Mouse (Mus musculus): ENCODE measurements around the gene Zic2.

The Zic2 gene

DNA sequence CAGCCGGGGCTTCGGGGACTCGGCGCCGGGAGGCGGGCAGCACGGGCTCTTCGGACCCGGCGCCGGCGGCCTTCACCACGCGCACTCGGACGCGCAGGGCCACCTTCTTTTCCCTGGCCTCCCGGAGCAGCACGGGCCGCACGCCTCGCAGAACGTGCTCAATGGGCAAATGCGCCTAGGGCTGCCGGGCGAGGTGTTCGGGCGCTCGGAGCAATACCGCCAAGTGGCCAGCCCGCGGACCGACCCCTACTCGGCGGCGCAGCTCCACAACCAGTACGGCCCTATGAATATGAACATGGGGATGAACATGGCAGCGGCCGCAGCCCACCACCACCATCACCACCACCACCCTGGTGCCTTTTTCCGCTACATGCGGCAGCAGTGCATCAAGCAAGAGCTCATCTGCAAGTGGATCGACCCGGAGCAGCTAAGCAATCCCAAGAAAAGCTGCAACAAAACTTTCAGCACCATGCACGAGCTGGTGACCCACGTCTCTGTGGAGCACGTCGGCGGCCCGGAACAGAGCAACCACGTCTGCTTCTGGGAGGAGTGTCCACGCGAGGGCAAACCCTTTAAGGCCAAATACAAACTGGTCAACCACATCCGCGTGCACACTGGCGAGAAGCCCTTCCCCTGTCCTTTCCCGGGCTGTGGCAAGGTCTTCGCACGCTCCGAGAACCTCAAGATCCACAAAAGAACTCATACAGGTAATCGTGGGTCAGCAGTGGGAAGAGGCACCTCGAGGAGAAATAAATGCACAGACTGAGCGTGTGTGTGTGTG, 996 bp downstream of the Zic2 start:
- DNase-seq (ENCODE audit: extremely low spot score, low read depth, low spot score): no peak

- no peak for DNase-seq (ENCODE audit: extremely low spot score, low read depth, low spot score)
Measured at GRCm38 (mm10) chr14:122476822-122477215, 1.6 kb downstream of the Zic2 start.

DNA sequence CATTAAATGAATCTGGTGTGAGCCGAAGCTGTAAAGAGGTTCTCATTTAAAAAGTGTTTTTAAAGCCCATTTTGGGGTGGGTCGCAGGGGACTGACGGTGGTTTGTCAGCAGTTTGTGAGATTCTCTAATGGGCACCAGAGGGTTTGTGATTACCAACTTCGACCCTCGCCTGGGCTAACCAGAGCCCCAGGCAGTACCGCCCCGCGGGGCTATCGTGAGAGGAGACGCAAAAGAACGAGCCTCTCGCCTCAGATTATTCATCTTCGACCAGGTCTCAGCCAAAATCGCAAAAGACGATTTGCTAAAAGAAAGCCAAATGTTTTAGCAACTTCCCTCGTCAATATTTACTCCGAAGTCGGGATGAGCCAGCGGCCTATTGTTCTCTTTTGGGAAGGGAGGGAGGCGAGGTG, 2.0 kb downstream of the Zic2 start:
- no peak for DNase-seq (ENCODE audit: extremely low spot score, low read depth, low spot score)

DNA sequence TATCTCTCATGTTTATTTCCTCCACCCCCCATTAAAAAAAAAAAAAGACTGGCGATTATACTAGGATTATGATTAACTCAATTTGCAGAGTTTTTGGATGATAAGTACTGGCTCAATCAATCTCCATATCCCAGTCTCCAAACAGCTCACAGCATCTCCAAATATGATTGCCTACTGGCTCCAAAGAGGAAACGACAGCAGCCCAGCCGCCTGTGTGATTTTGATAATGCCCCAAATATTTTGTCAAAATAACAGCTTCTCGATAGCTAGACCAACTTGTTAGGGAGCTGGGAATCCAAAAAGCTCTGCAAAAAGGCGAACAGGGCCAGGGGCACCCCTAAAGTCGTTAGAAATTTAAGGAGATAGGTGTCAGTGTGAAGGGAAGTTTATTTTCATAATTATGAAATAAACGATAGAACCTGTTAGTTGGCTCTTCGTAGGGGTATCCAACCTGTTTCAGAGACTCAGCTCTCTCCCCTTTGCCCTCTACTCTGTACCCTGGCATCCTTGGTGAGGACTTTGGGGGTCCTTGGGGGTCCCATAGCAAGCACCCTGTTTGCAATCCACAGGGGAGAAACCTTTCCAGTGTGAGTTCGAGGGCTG, 2.8 kb downstream of the Zic2 start:
- no peak for DNase-seq (ENCODE audit: extremely low spot score, low read depth, low spot score)

DNA sequence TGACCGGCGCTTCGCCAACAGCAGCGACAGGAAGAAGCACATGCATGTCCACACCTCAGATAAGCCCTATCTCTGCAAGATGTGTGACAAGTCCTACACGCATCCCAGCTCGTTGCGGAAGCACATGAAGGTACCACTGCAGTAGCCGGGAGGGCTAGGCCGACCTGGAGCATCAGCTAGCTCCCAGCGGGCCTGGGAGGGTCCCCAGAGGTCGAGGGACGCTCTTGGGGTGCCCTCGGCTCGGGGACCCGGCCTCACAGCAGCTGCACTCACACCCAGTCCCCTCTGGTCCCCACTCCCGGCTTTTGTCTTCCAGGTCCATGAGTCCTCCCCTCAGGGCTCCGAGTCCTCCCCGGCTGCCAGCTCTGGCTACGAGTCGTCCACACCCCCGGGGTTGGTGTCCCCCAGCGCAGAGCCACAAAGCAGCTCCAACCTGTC, 3.4 kb downstream of the Zic2 start:
- DNase-seq (ENCODE audit: extremely low spot score, low read depth, low spot score): no peak

DNA sequence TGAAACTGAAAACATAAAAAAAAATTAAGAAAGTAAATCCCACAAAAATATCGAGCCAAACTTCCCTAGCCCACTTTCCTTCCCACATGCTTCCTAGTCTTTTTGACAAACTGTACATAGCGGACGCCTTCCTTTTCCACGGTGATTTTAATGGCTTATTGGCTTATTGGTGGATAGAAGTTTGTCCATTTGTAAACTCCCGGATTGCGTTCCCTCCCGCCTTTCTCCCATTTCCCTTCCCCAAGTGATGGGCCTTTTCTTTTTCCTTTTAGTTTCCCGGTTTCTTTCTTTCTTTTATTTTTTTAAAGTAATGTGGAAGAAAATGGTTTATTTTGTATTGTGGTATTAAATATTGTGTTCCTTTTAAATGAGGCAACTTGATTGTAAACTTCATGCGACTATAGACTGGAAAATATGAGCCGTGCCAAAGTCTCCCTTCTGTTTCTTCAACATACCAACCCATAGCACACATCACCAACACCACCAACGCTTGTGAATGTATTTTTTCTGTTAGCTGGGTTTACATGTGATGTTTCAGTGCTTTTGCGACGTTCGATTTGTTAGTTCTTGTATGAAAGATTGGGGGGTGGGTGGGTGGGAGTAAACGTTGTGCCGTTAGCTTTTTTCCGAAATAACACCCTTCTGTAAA, 4.3 kb downstream of the Zic2 start:
- DNase-seq (ENCODE audit: extremely low spot score, low read depth, low spot score): no peak

- no peak for DNase-seq (ENCODE audit: extremely low spot score, low read depth, low spot score)
Measured at GRCm38 (mm10) chr14:122480355-122480754, 5.1 kb downstream of the Zic2 start.

- DNase-seq (ENCODE audit: extremely low spot score, low read depth, low spot score): no peak
Measured at GRCm38 (mm10) chr14:122481181-122481580, 5.9 kb downstream of the Zic2 start.

- DNase-seq (ENCODE audit: extremely low spot score, low read depth, low spot score): no peak
Measured at GRCm38 (mm10) chr14:122482081-122483023, 7.1 kb downstream of the Zic2 start.

- no peak for DNase-seq (ENCODE audit: extremely low spot score, low read depth, low spot score)
Measured at GRCm38 (mm10) chr14:122483024-122483385, 7.8 kb downstream of the Zic2 start.

DNA sequence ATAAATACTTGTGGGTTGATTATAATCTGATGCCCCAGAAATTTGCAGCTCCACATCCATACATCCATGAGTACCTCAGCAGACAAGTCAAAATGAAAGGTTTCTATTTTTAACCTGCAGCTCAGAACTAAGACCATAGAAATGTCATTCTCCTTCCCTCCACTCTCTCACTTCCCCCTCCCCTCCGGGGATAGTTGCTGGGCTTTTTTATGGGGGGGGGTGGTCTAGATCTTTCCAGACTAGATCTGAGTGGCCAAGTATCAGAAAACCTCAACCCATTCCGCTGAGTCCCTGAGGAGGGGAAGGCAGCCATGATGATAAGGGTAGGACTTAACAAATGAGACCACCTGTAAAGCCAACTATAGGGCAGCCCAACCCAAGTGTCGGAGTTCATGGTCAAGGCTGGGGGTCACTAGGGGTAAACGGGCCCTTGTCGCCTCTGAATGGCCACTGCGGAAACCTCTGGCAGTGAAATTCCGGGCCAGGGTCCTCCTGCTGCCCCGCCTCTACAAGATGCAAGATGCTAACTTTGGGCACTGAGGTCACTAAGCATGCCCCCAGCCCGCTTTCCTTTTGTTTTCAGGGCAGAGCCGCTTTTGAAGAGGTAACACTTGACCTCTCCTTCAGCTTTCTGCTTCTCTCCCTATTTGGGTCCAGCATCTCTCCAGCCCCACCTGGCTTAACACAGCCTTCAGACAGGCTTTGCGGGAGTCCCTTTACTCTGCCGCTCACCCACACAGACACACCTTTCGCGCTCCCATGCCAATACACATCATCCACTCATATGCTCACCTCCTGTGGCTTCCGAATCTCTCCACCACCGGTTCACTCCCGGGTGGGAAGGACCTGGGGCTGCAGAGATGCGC, 8.6 kb downstream of the Zic2 start:
- DNase-seq (ENCODE audit: extremely low spot score, low read depth, low spot score): no peak

GRCm38 (mm10) chr14:122484458-122484843, 9.2 kb downstream of the Zic2 start:
- DNase-seq (ENCODE audit: extremely low spot score, low read depth, low spot score): no peak

DNA sequence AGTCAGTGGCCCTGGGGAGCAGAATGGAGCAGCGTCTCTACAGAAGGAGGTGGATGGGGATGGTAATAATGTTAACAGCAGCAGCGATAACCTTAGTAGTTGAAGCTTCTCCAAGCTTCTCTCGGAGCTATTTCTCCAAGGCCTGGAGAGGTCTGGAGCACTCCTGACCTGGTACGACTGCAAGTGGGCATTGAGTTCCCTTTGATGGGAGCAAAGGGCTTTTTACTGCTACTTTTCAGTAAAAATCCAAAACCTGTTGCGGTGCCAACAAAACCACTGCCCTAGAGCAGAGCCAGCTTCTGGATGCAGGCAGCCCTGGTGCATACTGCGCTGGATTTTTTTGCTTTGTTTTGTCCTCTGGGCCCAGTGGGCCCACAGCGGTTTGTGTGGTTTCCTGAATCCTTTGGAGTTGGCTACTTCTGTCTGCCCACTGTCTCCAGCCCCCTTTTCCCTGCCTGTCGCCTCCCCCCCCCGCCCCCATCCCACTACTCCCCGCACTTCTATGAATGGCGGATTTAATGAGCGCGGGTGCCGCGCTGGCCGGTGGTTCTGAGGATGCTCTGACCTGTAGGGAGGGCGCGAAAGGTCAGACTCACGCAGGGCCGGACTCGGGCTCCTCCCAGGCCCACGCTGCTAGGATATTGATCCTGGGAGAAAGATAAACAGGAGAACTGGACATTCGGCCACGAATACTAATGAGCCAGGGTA, 9.8 kb downstream of the Zic2 start:
- DNase-seq (ENCODE audit: extremely low spot score, low read depth, low spot score): no peak

DNA sequence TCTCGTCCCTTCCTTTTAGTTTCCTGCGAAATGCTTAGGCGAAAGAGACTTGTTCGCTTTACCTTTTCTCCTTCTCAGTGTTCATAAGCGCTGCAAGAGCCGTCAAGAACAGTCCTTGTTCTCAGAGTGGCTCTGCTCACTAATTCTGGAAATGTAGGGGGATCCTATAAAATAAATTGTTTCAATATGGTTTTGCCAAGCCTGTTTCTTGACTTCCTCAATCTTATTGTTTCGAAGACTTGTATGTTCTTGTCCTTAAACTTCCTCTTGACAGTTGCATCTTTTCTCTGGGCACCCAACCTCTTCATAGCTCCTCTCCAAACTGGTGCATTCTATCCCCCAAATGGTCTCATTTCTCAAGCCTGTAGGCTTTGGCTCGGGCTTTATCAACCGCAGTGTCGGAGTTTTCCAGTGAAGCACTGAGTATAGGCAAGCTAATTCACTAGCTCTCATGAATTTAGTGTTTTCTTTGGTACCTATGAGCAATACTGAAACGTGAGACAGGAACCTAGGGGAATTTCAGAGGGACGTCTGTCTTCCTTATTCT, 10.5 kb downstream of the Zic2 start:
- DNase-seq (ENCODE audit: extremely low spot score, low read depth, low spot score): no peak

DNA sequence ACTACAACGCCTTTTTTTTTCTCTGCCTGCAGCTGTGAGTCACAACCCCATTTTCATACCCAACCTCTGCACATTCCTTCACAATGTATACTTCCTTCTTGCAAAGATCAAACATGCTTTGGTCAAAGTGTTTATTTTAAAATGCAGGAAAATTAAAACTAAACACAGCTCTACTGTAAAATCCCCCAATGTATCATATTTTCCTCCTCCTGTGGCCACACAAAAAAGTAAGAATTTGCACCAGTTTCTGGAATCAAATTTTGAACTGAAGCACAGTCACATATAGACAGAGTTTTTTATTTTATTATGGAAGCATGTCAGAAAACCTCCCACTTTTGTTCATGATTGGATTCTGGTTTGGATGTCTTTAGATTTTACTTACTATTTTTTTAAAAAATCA, 11.4 kb downstream of the Zic2 start:
- DNase-seq (ENCODE audit: extremely low spot score, low read depth, low spot score): no peak

GRCm38 (mm10) chr14:122487366-122487765, 12.1 kb downstream of the Zic2 start:
- DNase-seq (ENCODE audit: extremely low spot score, low read depth, low spot score): no peak

DNA sequence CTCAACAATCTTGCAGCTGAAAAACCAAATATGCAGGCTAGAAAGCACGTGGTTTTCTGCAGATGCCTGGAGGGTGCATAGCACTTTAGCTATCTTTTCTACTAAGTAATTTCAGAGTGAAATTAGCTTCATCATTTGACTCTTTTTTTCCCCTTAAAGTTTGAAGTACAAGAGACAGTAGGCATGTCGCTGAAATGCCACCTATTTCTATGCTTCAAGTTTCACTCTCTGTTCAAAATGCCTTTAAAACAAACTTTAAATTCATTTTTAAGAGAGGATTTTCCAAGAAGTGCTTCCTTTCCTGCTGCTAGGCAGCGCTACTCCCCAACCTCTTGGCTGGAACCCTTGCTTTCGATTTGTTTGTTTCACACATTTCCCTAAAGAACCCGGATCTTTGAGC, 13.8 kb downstream of the Zic2 start:
- no peak for DNase-seq (ENCODE audit: extremely low spot score, low read depth, low spot score)

- no peak for DNase-seq (ENCODE audit: extremely low spot score, low read depth, low spot score)
Measured at GRCm38 (mm10) chr14:122489686-122490414, 14.6 kb downstream of the Zic2 start.
